Mouse (Mus musculus): ENCODE data around the gene Fcgrt. TPM values are rescaled to one million over a fixed set of nuclear protein-coding genes. Genes with fewer than 3 reads are reported as not detected.
A peak's percentile ranks its signal among the peaks of the same experiment; 100 is the strongest.
"Not testable (repeated sequence)": the region's sequence is repeated elsewhere in the genome, so short reads cannot be mapped to it uniquely, and the experiment has no call there.

Fcgrt gene
- polyA plus RNA-seq, 1 experiment = 120 TPM

- H3K4me1 ChIP-seq (ENCODE audit: control insufficient read depth, insufficient read depth, low read length) = peaks cover 8% of the 10 kb centered on the region; the same call in 1 of the 2 replicates
- 79% methylated on average over 8 of the region's 8 CpGs for WGBS
- H3K4me3 ChIP-seq (replicated peaks; ENCODE audit: extremely low read depth, low read depth, low read length) = no peak overlapping the region
- DNase-seq = no peak
- TF ChIP-seq CTCF (IDR thresholded peaks at IDR 0.05; ENCODE audit: insufficient read depth, low read length) = peak; percentile 25; the same call in 1 of the 2 replicates
- TF ChIP-seq POLR2A (IDR thresholded peaks at IDR 0.05; ENCODE audit: borderline replicate concordance, extremely low read depth, low read depth, low read length) = no peak
These were observed 30.0 kb upstream of the Fcgrt start for GRCm38 (mm10) chr7:45133446-45134159.

GRCm38 (mm10) chr7:45131850-45132249 is 28.2 kb upstream of the Fcgrt start:
- Histone ChIP-seq H3K4me3 (replicated peaks; ENCODE audit: extremely low read depth, low read depth, low read length) (no peak overlapping the region), H3K4me1 (ENCODE audit: control insufficient read depth, insufficient read depth, low read length) (peaks cover 13% of the 10 kb centered on the region)
- 81% methylated on average over 11 of the region's 11 CpGs for WGBS
- TF ChIP-seq CTCF (IDR thresholded peaks at IDR 0.05; ENCODE audit: insufficient read depth, low read length) (no peak), POLR2A (IDR thresholded peaks at IDR 0.05; ENCODE audit: borderline replicate concordance, extremely low read depth, low read depth, low read length) (no peak)
- DNase-seq = no peak

GRCm38 (mm10) chr7:45129776-45130512 is 26.3 kb upstream of the Fcgrt start:
- Histone ChIP-seq H3K4me3 (replicated peaks; ENCODE audit: extremely low read depth, low read depth, low read length) (no peak overlapping the region), H3K4me1 (ENCODE audit: control insufficient read depth, insufficient read depth, low read length) (peaks cover 10% of the 10 kb centered on the region)
- TF ChIP-seq CTCF (IDR thresholded peaks at IDR 0.05; ENCODE audit: insufficient read depth, low read length) (no peak), POLR2A (IDR thresholded peaks at IDR 0.05; ENCODE audit: borderline replicate concordance, extremely low read depth, low read depth, low read length) (no peak)
- 71% methylated on average over 15 of the region's 15 CpGs for WGBS
- DNase-seq = no peak

- 2% methylated on average over 17 of the region's 17 CpGs for WGBS
- peak overlapping the region; percentile 67 for H3K4me3 ChIP-seq (replicated peaks; ENCODE audit: extremely low read depth, low read depth, low read length)
- H3K4me1 ChIP-seq (ENCODE audit: control insufficient read depth, insufficient read depth, low read length) = peaks cover 10% of the 10 kb centered on the region
- no peak for DNase-seq
- no peak for TF ChIP-seq CTCF (IDR thresholded peaks at IDR 0.05; ENCODE audit: insufficient read depth, low read length)
- no peak for TF ChIP-seq POLR2A (IDR thresholded peaks at IDR 0.05; ENCODE audit: borderline replicate concordance, extremely low read depth, low read depth, low read length)
These were observed 25.7 kb upstream of the Fcgrt start for GRCm38 (mm10) chr7:45129318-45129717.

GRCm38 (mm10) chr7:45128624-45129246 is 25.1 kb upstream of the Fcgrt start, which contains the start of gene Rpl13a:
Rpl13a (minus strand) TSS chr7:45128761.
- TF ChIP-seq POLR2A (IDR thresholded peaks at IDR 0.05; ENCODE audit: borderline replicate concordance, extremely low read depth, low read depth, low read length) (peak; percentile 98), CTCF (IDR thresholded peaks at IDR 0.05; ENCODE audit: insufficient read depth, low read length) (peak; percentile 77)
- under 1% methylated on average over 48 of the region's 48 CpGs for WGBS
- peak within 1 kb of the TSS; percentile 93 for H3K4me3 ChIP-seq (replicated peaks; ENCODE audit: extremely low read depth, low read depth, low read length)
- DNase-seq = peak; percentile 97
- peaks cover 10% of the 10 kb centered on the region for H3K4me1 ChIP-seq (ENCODE audit: control insufficient read depth, insufficient read depth, low read length)

DNA sequence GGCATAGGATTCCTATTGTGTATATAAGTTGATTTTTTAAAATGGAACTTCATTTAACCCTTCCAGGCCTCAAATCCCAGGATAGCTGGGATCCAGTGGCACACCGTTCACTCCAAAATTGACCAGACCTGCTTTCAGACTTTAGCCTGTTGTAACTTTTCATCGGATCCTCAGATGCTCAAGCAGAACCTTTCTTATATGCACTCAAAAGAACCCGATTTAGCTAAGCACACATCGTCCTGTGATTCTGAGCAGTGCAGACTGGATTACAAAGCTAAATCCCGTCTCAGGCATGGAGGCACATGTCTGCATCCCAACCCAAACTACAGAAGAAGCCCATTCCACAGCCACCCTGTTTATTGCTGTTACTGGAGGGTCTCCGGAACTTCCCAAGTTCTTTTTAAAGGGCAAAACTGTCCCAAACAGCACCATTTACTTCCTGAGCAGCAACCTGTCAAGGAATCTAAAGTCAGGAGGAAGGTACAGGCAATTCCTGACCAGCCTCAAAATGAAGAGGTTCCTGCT is 24.1 kb upstream of the Fcgrt start:
- under 1% methylated on average over 6 of the region's 6 CpGs for WGBS

GRCm38 (mm10) chr7:45126844-45127699 is 23.4 kb upstream of the Fcgrt start:
- Histone ChIP-seq H3K4me3 (replicated peaks; ENCODE audit: extremely low read depth, low read depth, low read length) (no peak overlapping the region), H3K4me1 (ENCODE audit: control insufficient read depth, insufficient read depth, low read length) (peaks cover 11% of the 10 kb centered on the region)
- TF ChIP-seq CTCF (IDR thresholded peaks at IDR 0.05; ENCODE audit: insufficient read depth, low read length) = 0 out of 2 replicates have a peak, but pooled peaks have one; percentile 0
- no peak for TF ChIP-seq POLR2A (IDR thresholded peaks at IDR 0.05; ENCODE audit: borderline replicate concordance, extremely low read depth, low read depth, low read length)
- 24% methylated on average over 21 of the region's 21 CpGs for WGBS
- no peak for DNase-seq

More for the DNA sequence above, 24.1 kb upstream of the Fcgrt start:
- Histone ChIP-seq H3K4me1 (ENCODE audit: control insufficient read depth, insufficient read depth, low read length) (peaks cover 10% of the 10 kb centered on the region), H3K4me3 (replicated peaks; ENCODE audit: extremely low read depth, low read depth, low read length) (peak overlapping the region; percentile 93)
- TF ChIP-seq POLR2A (IDR thresholded peaks at IDR 0.05; ENCODE audit: borderline replicate concordance, extremely low read depth, low read depth, low read length) = no peak
- no peak for TF ChIP-seq CTCF (IDR thresholded peaks at IDR 0.05; ENCODE audit: insufficient read depth, low read length)
- no peak for DNase-seq

GRCm38 (mm10) chr7:45126147-45126843 is 22.6 kb upstream of the Fcgrt start:
- DNase-seq = no peak
- no peak for TF ChIP-seq CTCF (IDR thresholded peaks at IDR 0.05; ENCODE audit: insufficient read depth, low read length)
- TF ChIP-seq POLR2A (IDR thresholded peaks at IDR 0.05; ENCODE audit: borderline replicate concordance, extremely low read depth, low read depth, low read length) = no peak
- Histone ChIP-seq H3K4me1 (ENCODE audit: control insufficient read depth, insufficient read depth, low read length) (peaks cover 17% of the 10 kb centered on the region), H3K4me3 (replicated peaks; ENCODE audit: extremely low read depth, low read depth, low read length) (no peak overlapping the region)
- WGBS = 70% methylated on average over 17 of the region's 17 CpGs

DNA sequence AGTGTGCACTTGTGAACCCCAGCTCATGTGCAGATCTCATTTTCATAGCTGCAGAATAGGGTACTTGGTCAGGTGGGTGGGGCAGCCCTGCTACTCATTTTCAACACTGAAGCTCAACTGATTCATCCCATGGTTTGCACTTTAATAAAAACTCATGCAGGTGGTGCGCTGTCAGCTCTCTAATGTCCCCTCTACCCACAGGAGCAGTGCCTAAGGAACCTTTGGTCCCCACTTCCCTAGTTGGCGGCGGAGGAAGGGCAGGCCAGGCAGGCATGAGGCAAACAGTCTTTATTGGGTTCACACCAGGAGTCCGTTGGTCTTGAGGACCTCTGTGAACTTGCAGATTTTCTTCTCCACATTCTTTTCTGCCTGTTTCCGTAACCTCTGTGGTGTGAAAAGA is 22.0 kb upstream of the Fcgrt start:
- peaks cover 17% of the 10 kb centered on the region for H3K4me1 ChIP-seq (ENCODE audit: control insufficient read depth, insufficient read depth, low read length)
- not testable (repeated sequence) for H3K4me3 ChIP-seq (replicated peaks; ENCODE audit: extremely low read depth, low read depth, low read length); DNase-seq
- WGBS = 76% methylated on average over 5 of the region's 5 CpGs
